Mouse (Mus musculus) MN1 (cell line): ENCODE data around the gene Cox6a1.
"Not testable (repeated sequence)": the region's sequence is repeated elsewhere in the genome, so short reads cannot be mapped to it uniquely, and the experiment has no call there.

Experiments
- DNase-seq: peaks from one replicate; pipeline ENCODE4 v3.0.0-alpha.2; 2016; ENCODE audit warnings: low spot score

The Cox6a1 gene

DNA sequence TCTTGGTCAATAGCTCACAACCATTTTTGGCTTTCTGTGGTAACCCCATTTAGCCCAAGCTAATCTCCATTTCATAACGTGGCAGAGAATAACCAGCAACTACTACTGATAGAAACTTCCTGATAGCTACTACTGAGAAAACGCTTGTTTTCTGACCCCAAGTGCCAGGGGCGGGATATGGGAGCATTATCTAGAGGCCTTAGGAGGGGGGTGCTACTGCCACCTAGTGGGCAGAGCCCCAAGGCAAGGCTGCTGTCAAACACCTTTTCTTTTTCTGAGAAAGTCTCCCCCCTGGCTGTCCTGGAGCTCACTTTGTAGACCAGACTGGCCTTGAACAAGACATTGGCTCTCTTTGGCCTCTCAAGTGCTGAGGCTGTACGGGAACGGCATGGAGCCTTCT lies 1.2 kb downstream of the Cox6a1 start:
- DNase-seq = peak; percentile 82

GRCm38 (mm10) chr5:115341314-115342165 lies 7.2 kb downstream of the Cox6a1 start:
- no peak for DNase-seq

- DNase-seq = peak; percentile 89
These were observed 8.0 kb downstream of the Cox6a1 start, which contains the start of the genes Gatc and Triap1 for GRCm38 (mm10) chr5:115340577-115341313. Gene Gatc, minus strand, starts transcription at chr5:115341178. Gene Triap1, plus strand, starts transcription at chr5:115341225.

DNA sequence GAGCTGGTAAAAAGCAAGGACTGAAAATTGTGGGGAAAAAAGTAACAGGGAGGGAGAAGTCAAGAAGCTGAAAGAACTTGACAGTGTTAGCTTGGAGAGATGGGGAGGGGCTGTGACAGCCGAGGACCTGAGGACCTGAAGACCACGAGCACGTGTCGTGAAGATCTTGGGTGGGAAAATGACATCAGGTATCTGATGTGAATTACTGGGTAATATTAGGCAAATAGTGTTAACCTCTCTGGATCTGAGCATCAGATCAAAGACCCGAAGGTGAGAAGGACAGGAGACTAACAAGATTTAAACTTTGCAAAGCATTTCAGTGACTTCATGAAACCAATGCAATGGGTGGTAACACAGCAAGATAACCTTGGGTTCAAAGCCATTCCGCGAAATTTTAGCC lies 8.8 kb downstream of the Cox6a1 start:
- DNase-seq = no peak

GRCm38 (mm10) chr5:115333626-115334025 lies 15.2 kb downstream of the Cox6a1 start:
- no peak for DNase-seq

- DNase-seq = no peak
These were observed 17.8 kb downstream of the Cox6a1 start for GRCm38 (mm10) chr5:115330955-115331354.

- peak; percentile 44 for DNase-seq
These were observed 20.9 kb downstream of the Cox6a1 start for GRCm38 (mm10) chr5:115327610-115328548.

- peak; percentile 94 for DNase-seq
These were observed 21.7 kb downstream of the Cox6a1 start, which contains the start of gene Srsf9 for GRCm38 (mm10) chr5:115326875-115327609. Gene Srsf9, plus strand, starts transcription at chr5:115327177.

- no peak for DNase-seq
These were observed 22.4 kb downstream of the Cox6a1 start for GRCm38 (mm10) chr5:115326256-115326831.

GRCm38 (mm10) chr5:115319004-115319940 lies 29.5 kb downstream of the Cox6a1 start:
- DNase-seq = peak; percentile 92

- DNase-seq = peak; percentile 81
These were observed 31.0 kb downstream of the Cox6a1 start for GRCm38 (mm10) chr5:115317645-115318328.

DNA sequence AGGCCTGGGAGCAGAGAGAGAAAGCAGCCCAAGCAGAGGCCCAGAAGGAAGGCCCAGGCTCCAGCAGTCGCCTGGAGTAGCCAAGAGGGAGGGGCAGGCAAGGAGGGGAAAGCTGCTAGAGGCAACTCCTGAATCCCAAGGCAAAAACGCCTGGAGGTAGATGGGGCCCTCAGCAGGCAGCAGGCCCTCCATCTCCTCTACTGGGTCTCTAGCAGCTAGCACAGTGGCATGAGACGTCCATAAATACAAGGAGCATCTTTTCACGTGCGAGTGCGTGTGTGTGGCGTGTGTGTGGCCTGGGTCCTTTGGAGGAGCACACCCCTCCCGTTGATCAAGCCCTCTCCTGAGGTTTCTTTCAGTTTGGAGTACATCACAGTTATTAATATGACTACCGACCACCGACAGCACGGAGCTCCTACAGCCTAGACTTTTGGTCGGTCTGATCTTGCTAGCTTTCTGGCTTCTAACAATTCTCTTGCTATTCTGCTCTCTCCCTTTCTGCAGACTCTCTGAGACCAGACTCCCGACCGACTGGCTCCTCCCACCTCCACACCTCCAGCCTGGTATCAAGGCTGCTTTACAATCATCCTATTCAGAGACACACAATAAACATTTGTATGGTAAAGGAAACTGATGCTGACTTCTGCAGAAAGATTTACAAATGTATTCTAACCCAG lies 31.7 kb downstream of the Cox6a1 start:
- peak; percentile 49 for DNase-seq

DNA sequence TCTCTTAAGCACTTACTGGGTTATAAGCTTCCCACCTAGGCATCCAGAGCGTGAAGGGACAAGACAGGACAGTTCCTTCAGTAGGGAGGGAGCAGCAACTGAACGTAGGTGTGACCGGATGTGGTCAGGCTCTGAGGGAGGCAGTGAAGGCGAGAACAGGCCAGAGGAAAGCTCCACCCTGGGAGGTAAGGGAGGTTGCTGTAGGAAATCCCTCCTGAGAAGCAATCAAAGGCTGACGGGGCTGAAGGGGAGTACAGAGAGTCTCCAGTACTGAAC lies 35.2 kb downstream of the Cox6a1 start:
- no peak for DNase-seq

GRCm38 (mm10) chr5:115312816-115313667 lies 35.7 kb downstream of the Cox6a1 start:
- peak; percentile 86 for DNase-seq

DNA sequence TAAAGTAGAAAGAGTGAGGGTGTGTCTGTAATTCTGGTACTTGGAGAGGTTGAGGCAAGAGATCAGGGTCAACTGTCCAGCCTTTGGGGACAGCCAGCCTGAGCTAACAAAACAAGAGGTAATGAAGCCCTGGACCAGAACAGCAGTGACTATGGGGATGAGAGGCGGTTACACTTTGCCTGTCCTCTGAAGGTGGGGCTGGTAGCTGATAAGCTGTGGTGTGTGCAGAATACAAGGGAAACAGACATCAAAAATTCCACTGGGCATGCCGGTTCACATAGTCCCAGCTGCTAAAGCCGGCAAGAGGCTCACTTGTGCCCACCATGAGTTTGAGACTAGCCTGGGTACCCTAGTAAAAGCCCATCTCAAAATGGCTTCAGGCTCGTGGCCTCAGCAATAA lies 36.4 kb downstream of the Cox6a1 start:
- DNase-seq = no peak

DNA sequence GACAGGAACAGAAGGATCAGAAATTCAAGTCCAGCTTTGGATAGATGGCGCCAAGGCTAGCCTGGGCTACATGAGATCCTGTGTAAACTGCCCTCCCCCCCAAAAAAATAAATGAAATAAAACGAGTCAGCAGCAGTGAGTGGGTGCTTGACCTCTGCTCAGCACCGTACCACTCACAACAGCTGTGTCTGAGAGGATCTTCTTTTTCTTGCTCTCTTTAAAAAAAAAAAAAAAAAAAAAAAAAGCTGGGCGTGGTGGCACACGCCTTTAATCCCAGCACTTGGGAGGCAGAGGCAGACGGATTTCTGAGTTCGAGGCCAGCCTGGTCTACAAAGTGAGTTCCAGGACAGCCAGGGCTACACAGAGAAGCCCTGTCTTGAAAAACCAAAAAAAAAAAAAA lies 46.6 kb downstream of the Cox6a1 start:
- not testable (repeated sequence) for DNase-seq

GRCm38 (mm10) chr5:115301615-115302014 lies 47.2 kb downstream of the Cox6a1 start:
- DNase-seq = no peak
